Mouse (Mus musculus): ENCODE data around the gene Map3k7cl. TPM values are rescaled to one million over a fixed set of nuclear protein-coding genes. Genes with fewer than 3 reads are reported as not detected.

The Map3k7cl gene
- polyA plus RNA-seq, 1 experiment from 2014 or later = not detected

DNA sequence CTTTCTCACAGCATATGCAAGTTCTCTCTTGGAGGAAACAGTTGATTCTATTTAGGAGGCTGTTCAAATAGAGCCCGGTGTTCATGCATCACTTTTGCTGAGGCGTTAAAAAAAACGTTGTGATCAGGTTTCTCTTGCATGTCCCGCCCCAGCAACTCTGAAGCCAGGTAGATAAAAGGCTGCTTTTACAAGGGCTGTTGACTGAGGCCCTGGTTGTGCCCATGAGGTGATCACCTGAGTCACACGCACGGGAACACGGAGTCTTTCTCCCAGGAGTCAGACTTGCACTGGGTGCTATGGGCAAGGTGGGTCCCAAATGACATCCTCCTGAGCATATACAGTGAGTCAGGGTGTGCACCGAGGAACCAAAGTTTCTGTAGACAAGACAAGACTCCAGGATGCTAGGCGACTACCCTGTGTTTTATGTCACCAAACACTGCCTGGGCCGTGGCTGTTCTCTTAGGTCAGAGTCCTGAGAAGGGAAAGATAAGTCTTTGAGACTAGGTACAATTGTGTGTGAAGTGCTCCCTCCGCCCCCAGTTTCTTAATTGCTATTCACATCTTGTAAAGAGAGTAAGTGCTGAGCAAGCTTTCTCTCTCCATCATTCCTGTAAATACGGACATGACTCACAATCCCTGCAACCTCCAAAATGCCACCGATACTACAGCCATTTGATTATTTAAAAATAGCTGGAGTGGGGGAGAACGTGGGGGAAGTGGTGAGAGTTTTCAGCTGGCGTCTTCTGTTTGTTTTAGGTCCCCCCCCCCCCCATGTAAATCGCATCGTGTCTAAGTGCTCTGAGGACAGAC is 49.8 kb downstream of the Map3k7cl start:
- DNase-seq (ENCODE audit: low spot score) = no peak
- H3K4me3 ChIP-seq = no peak overlapping the region
- no peaks in the 10 kb centered on the region for H3K9me3 ChIP-seq (replicated peaks)
- H3K27ac ChIP-seq = no peak overlapping the region
- 71% methylated on average over 17 of the region's 17 CpGs for WGBS
- H3K4me1 ChIP-seq = peaks cover 8% of the 10 kb centered on the region
- no peaks in the 10 kb centered on the region for H3K36me3 ChIP-seq
- no peaks in the 10 kb centered on the region for H3K27me3 ChIP-seq (ENCODE audit: low read depth, poor library complexity, severe bottlenecking)

DNA sequence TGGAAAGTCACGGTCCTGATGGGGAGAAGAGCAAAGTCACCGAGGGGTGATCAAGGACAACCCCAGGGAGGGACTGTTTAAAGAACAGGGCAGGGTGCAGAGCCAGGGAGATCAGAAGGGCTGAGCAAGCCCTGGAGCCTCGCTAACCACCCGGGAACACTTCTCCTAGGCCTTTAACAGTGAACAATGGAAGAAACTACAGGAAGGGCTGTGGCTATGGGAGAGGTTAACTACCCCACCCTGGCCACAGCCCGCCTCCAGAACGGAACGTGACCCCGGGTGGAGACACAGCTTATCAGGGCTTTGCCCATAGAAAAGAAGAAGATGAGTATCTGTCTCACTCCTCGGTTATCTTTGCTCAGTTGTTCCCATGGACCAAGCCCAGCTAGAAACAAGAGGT is 50.9 kb downstream of the Map3k7cl start:
- Histone ChIP-seq H3K4me1 (peaks cover 4% of the 10 kb centered on the region), H3K36me3 (no peaks in the 10 kb centered on the region), H3K4me3 (no peak overlapping the region), H3K27ac (no peak overlapping the region), H3K27me3 (ENCODE audit: low read depth, poor library complexity, severe bottlenecking) (no peaks in the 10 kb centered on the region), H3K9me3 (replicated peaks) (no peaks in the 10 kb centered on the region)
- 83% methylated on average over 9 of the region's 9 CpGs for WGBS
- DNase-seq (ENCODE audit: low spot score) = no peak

- no peak overlapping the region for H3K27ac ChIP-seq
- DNase-seq (ENCODE audit: low spot score) = no peak
- no peaks in the 10 kb centered on the region for H3K36me3 ChIP-seq
- WGBS = 87% methylated on average over 2 of the region's 2 CpGs
- no peak overlapping the region for H3K4me3 ChIP-seq
- no peaks in the 10 kb centered on the region for H3K9me3 ChIP-seq (replicated peaks)
- H3K4me1 ChIP-seq = no peaks in the 10 kb centered on the region
- no peaks in the 10 kb centered on the region for H3K27me3 ChIP-seq (ENCODE audit: low read depth, poor library complexity, severe bottlenecking)
Measured at GRCm38 (mm10) chr16:87604883-87605282, 51.8 kb downstream of the Map3k7cl start.

DNA sequence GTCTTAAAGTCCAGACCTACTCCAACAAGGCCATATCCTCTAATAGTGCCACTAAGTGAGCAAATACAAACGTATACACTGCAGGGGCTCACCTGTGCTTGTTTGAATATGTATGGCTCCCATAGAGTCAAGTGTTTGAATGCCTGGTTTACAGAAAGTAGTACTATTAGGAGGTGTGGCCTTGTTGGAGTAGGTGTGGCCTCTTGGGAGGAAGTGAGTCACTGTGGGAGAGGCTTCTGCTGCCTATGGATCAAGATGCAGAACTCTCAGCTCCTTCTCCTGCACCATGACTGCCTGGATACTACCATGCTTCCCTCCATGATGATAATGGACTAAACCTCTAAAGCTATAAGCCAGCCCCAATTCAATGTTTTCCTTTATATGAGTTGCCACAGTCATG is 54.3 kb downstream of the Map3k7cl start:
- WGBS = 86% methylated on average over 1 of the region's 1 CpGs
- no peak overlapping the region for H3K27ac ChIP-seq
- H3K4me3 ChIP-seq = no peak overlapping the region
- no peaks in the 10 kb centered on the region for H3K4me1 ChIP-seq
- no peaks in the 10 kb centered on the region for H3K9me3 ChIP-seq (replicated peaks)
- no peak for DNase-seq (ENCODE audit: low spot score)
- H3K36me3 ChIP-seq = no peaks in the 10 kb centered on the region
- H3K27me3 ChIP-seq (ENCODE audit: low read depth, poor library complexity, severe bottlenecking) = no peaks in the 10 kb centered on the region

DNA sequence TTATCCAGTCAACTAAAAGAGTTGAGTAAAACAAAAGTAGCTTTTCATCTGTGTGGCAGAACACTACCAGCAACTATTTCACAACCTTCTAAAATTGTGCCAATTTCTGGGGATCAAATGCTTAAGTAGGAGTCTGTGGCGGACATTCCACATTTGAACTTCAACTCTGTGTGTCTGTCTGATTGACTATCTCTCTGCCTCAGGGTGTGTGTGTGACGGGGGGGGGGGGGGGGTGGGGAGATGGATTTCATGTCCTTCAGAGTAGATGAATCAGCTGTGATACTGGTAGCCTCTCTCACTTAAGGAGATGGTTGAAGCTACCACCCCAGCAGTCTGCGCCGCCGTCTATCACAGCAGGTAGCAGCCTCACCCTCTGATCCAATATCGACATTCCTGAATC is 54.8 kb downstream of the Map3k7cl start:
- no peaks in the 10 kb centered on the region for H3K27me3 ChIP-seq (ENCODE audit: low read depth, poor library complexity, severe bottlenecking)
- H3K27ac ChIP-seq = no peak overlapping the region
- no peaks in the 10 kb centered on the region for H3K9me3 ChIP-seq (replicated peaks)
- H3K4me1 ChIP-seq = no peaks in the 10 kb centered on the region
- DNase-seq (ENCODE audit: low spot score) = no peak
- H3K4me3 ChIP-seq = no peak overlapping the region
- no peaks in the 10 kb centered on the region for H3K36me3 ChIP-seq
- 98% methylated on average over 6 of the region's 6 CpGs for WGBS

- H3K9me3 ChIP-seq (replicated peaks) = no peaks in the 10 kb centered on the region
- DNase-seq (ENCODE audit: low spot score) = no peak
- WGBS = 91% methylated on average over 5 of the region's 5 CpGs
- no peaks in the 10 kb centered on the region for H3K36me3 ChIP-seq
- H3K27me3 ChIP-seq (ENCODE audit: low read depth, poor library complexity, severe bottlenecking) = no peaks in the 10 kb centered on the region
- H3K4me3 ChIP-seq = no peak overlapping the region
- no peak overlapping the region for H3K27ac ChIP-seq
- no peaks in the 10 kb centered on the region for H3K4me1 ChIP-seq
Measured at GRCm38 (mm10) chr16:87610142-87610541, 57.0 kb downstream of the Map3k7cl start.

- WGBS = 87% methylated on average over 21 of the region's 21 CpGs
- Histone ChIP-seq H3K4me3 (no peak overlapping the region), H3K9me3 (replicated peaks) (no peaks in the 10 kb centered on the region), H3K27me3 (ENCODE audit: low read depth, poor library complexity, severe bottlenecking) (no peaks in the 10 kb centered on the region), H3K36me3 (no peaks in the 10 kb centered on the region), H3K27ac (no peak overlapping the region), H3K4me1 (no peaks in the 10 kb centered on the region)
- no peak for DNase-seq (ENCODE audit: low spot score)
Measured at GRCm38 (mm10) chr16:87610556-87611295, 57.6 kb downstream of the Map3k7cl start.

- Histone ChIP-seq H3K27ac (no peak overlapping the region), H3K9me3 (replicated peaks) (no peaks in the 10 kb centered on the region), H3K4me3 (no peak overlapping the region), H3K36me3 (no peaks in the 10 kb centered on the region), H3K4me1 (no peaks in the 10 kb centered on the region), H3K27me3 (ENCODE audit: low read depth, poor library complexity, severe bottlenecking) (no peaks in the 10 kb centered on the region)
- no peak for DNase-seq (ENCODE audit: low spot score)
- WGBS = 86% methylated on average over 14 of the region's 14 CpGs
Measured at GRCm38 (mm10) chr16:87611420-87611819, 58.3 kb downstream of the Map3k7cl start.

GRCm38 (mm10) chr16:87612218-87612838 is 59.2 kb downstream of the Map3k7cl start:
- no peaks in the 10 kb centered on the region for H3K9me3 ChIP-seq (replicated peaks)
- H3K36me3 ChIP-seq = no peaks in the 10 kb centered on the region
- WGBS = 87% methylated on average over 15 of the region's 15 CpGs
- no peaks in the 10 kb centered on the region for H3K27me3 ChIP-seq (ENCODE audit: low read depth, poor library complexity, severe bottlenecking)
- H3K27ac ChIP-seq = no peak overlapping the region
- no peak for DNase-seq (ENCODE audit: low spot score)
- H3K4me1 ChIP-seq = no peaks in the 10 kb centered on the region
- no peak overlapping the region for H3K4me3 ChIP-seq

GRCm38 (mm10) chr16:87617377-87617776 is 64.2 kb downstream of the Map3k7cl start:
- no peak for DNase-seq (ENCODE audit: low spot score)
- Histone ChIP-seq H3K4me1 (no peaks in the 10 kb centered on the region), H3K36me3 (no peaks in the 10 kb centered on the region), H3K4me3 (no peak overlapping the region), H3K27ac (no peak overlapping the region), H3K27me3 (ENCODE audit: low read depth, poor library complexity, severe bottlenecking) (no peaks in the 10 kb centered on the region), H3K9me3 (replicated peaks) (no peaks in the 10 kb centered on the region)
- 90% methylated on average over 6 of the region's 6 CpGs for WGBS

DNA sequence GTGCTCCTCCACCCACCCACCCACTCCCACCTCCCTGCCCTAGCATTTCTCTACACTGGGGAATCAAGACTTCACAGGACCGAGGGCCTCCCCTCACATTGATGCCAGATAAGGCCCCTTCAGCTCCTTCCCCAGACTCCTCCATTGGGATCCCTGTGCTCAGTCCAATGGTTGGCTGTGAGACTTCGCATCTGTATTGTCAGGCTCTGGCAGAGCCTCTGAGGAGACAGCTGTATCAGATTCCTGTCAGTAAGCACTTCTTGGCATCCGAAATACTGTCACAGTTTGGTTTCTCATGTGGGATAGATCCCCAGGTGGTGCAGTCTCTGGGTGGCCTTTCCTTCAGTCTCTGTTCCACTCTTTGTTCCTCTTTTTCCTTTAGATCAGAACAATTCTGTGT is 68.1 kb downstream of the Map3k7cl start:
- WGBS = 89% methylated on average over 3 of the region's 3 CpGs
- Histone ChIP-seq H3K27me3 (ENCODE audit: low read depth, poor library complexity, severe bottlenecking) (no peaks in the 10 kb centered on the region), H3K4me3 (no peak overlapping the region), H3K9me3 (replicated peaks) (no peaks in the 10 kb centered on the region), H3K27ac (no peak overlapping the region), H3K4me1 (no peaks in the 10 kb centered on the region), H3K36me3 (no peaks in the 10 kb centered on the region)
- no peak for DNase-seq (ENCODE audit: low spot score)

DNA sequence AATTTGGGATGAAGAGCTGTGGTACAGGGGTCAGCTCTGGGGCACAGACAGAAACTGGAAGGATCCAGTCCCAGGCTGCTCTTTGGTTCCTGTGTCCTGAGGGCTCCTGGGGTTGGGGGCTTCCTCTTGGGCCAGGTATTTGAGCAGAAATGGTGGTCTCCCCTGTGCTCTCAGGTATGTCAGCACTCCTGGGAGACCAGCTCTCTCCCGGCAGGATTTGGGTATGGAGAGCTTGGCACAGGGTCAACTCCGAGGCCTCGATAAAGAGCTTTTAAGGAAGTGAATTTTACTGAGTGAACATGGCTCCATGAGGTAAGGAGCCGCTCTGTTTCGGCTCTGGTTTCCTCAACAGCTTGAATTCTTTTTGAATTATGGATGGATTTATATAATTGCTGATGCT is 70.8 kb downstream of the Map3k7cl start:
- Histone ChIP-seq H3K36me3 (no peaks in the 10 kb centered on the region), H3K27me3 (ENCODE audit: low read depth, poor library complexity, severe bottlenecking) (no peaks in the 10 kb centered on the region), H3K4me3 (no peak overlapping the region), H3K9me3 (replicated peaks) (no peaks in the 10 kb centered on the region), H3K27ac (no peak overlapping the region), H3K4me1 (no peaks in the 10 kb centered on the region)
- WGBS = 94% methylated on average over 5 of the region's 5 CpGs
- no peak for DNase-seq (ENCODE audit: low spot score)

DNA sequence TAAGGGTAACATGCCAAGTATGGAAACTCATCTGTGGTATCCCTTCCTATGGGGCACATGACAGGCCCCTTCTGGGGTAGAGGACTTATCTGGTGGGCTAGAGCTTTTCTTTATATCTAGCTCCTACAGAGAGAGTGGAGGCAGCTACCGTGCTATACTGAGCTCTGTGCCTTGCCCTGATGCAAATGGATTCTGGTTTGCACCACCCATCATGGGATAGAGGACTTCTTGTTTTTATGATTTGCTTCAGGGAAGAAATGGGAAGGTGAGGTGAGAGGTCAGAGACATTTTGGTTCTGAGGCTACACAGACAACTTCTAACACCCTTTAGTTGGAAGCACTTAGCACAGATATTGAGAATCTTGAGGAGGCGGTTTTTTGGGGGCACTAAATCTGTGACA is 71.8 kb downstream of the Map3k7cl start:
- H3K36me3 ChIP-seq = no peaks in the 10 kb centered on the region
- H3K27me3 ChIP-seq (ENCODE audit: low read depth, poor library complexity, severe bottlenecking) = no peaks in the 10 kb centered on the region
- H3K9me3 ChIP-seq (replicated peaks) = no peaks in the 10 kb centered on the region
- 82% methylated on average over 2 of the region's 2 CpGs for WGBS
- no peak overlapping the region for H3K4me3 ChIP-seq
- no peak overlapping the region for H3K27ac ChIP-seq
- no peak for DNase-seq (ENCODE audit: low spot score)
- no peaks in the 10 kb centered on the region for H3K4me1 ChIP-seq

Data from limb, embryonic 10.5 days (tissue).